Mouse (Mus musculus): ENCODE measurements around the gene Adgrf1.
A peak's percentile ranks its signal among the peaks of the same experiment; 100 is the strongest.

Gene Adgrf1

GRCm38 (mm10) chr17:43270161-43270560 lies at the start of gene Adgrf1:
Gene Adgrf1 (plus strand): TSS chr17:43270329.
- no peak for DNase-seq (ENCODE audit: extremely low spot score, low spot score)

GRCm38 (mm10) chr17:43226101-43226500 lies 44.0 kb upstream of the Adgrf1 start:
- no peak for DNase-seq (ENCODE audit: extremely low spot score, low spot score)

- peak; percentile 65 for DNase-seq (ENCODE audit: extremely low spot score, low spot score)
Observed at GRCm38 (mm10) chr17:43229621-43230513, 40.3 kb upstream of the Adgrf1 start.

GRCm38 (mm10) chr17:43230821-43231220 lies 39.3 kb upstream of the Adgrf1 start:
- no peak for DNase-seq (ENCODE audit: extremely low spot score, low spot score)

- DNase-seq (ENCODE audit: extremely low spot score, low spot score): no peak
Observed at GRCm38 (mm10) chr17:43232769-43233168, 37.4 kb upstream of the Adgrf1 start.

GRCm38 (mm10) chr17:43236656-43237250 lies 33.4 kb upstream of the Adgrf1 start:
- DNase-seq (ENCODE audit: extremely low spot score, low spot score): no peak

- no peak for DNase-seq (ENCODE audit: extremely low spot score, low spot score)
Observed at GRCm38 (mm10) chr17:43239035-43239434, 31.1 kb upstream of the Adgrf1 start.

- DNase-seq (ENCODE audit: extremely low spot score, low spot score): no peak
Observed at GRCm38 (mm10) chr17:43241134-43241533, 29.0 kb upstream of the Adgrf1 start.

GRCm38 (mm10) chr17:43242609-43243008 lies 27.5 kb upstream of the Adgrf1 start:
- DNase-seq (ENCODE audit: extremely low spot score, low spot score): no peak

- no peak for DNase-seq (ENCODE audit: extremely low spot score, low spot score)
Observed at GRCm38 (mm10) chr17:43245364-43245763, 24.8 kb upstream of the Adgrf1 start.

GRCm38 (mm10) chr17:43247245-43247644 lies 22.9 kb upstream of the Adgrf1 start:
- DNase-seq (ENCODE audit: extremely low spot score, low spot score): no peak

GRCm38 (mm10) chr17:43249645-43250044 lies 20.5 kb upstream of the Adgrf1 start:
- DNase-seq (ENCODE audit: extremely low spot score, low spot score): no peak

GRCm38 (mm10) chr17:43251249-43252125 lies 18.6 kb upstream of the Adgrf1 start:
- DNase-seq (ENCODE audit: extremely low spot score, low spot score): no peak

GRCm38 (mm10) chr17:43252846-43253245 lies 17.3 kb upstream of the Adgrf1 start:
- no peak for DNase-seq (ENCODE audit: extremely low spot score, low spot score)

GRCm38 (mm10) chr17:43254261-43254660 lies 15.9 kb upstream of the Adgrf1 start:
- DNase-seq (ENCODE audit: extremely low spot score, low spot score): no peak

GRCm38 (mm10) chr17:43256536-43257135 lies 13.5 kb upstream of the Adgrf1 start:
- DNase-seq (ENCODE audit: extremely low spot score, low spot score): no peak

- no peak for DNase-seq (ENCODE audit: extremely low spot score, low spot score)
Observed at GRCm38 (mm10) chr17:43257699-43258098, 12.4 kb upstream of the Adgrf1 start.

- DNase-seq (ENCODE audit: extremely low spot score, low spot score): no peak
Observed at GRCm38 (mm10) chr17:43261937-43262336, 8.2 kb upstream of the Adgrf1 start.

GRCm38 (mm10) chr17:43264739-43265138 lies 5.4 kb upstream of the Adgrf1 start:
- peak; percentile 22 for DNase-seq (ENCODE audit: extremely low spot score, low spot score)

- peak; percentile 83 for DNase-seq (ENCODE audit: extremely low spot score, low spot score)
Observed at GRCm38 (mm10) chr17:43265178-43265837, 4.8 kb upstream of the Adgrf1 start.

GRCm38 (mm10) chr17:43265944-43266343 lies 4.2 kb upstream of the Adgrf1 start:
- DNase-seq (ENCODE audit: extremely low spot score, low spot score): no peak
